Mouse (Mus musculus) heart, postnatal 0 days (tissue): ENCODE measurements around the gene Aig1.

Experiments
- CTCF ChIP-seq: IDR thresholded peaks from 2 replicates; pipeline ENCODE4 v1.5.1; 2016; ENCODE audit warnings: antibody characterized with exemption, control low read depth, low read depth
- EP300 ChIP-seq: IDR thresholded peaks from 2 replicates; pipeline ENCODE4 v1.6.1; 2016; ENCODE audit warnings: antibody characterized with exemption, low read depth

GRCm38 (mm10) chr10:13685366-13685765 lies 183.4 kb downstream of the Aig1 start:
- no peak for TF ChIP-seq CTCF
- no peak for TF ChIP-seq EP300
